Mouse (Mus musculus) embryonic facial prominence, embryonic 11.5 days (tissue): ENCODE data around the gene Hemgn. TPM values are rescaled to one million over a fixed set of nuclear protein-coding genes. Genes with fewer than 3 reads are reported as not detected.

Experiments used
- ATAC-seq: fragments of 200-750 bp; cut with Nextera tagmentation; replicated peaks from 2 replicates; pipeline ENCODE4 v1.8.0; 2017; ENCODE audit warnings: low read depth; ENCODE audit not compliant: insufficient number of reproducible peaks, low FRiP score, low TSS enrichment
- DNase-seq: peaks from one replicate; pipeline ENCODE4 v3.0.0-alpha.2; 2015; ENCODE audit warnings: low spot score
- H3K27ac ChIP-seq: fragments of 300-500 bp; sonication (generic); replicated peaks from 2 replicates; pipeline ENCODE4 v1.5.1; 2014; ENCODE audit warnings: mild to moderate bottlenecking, low read depth, low read length, control low read depth
- H3K27me3 ChIP-seq: fragments of 300-500 bp; sonication (generic); 2 replicates; pipeline ENCODE4 v1.6.1; 2014; ENCODE audit warnings: mild to moderate bottlenecking, low read length, moderate library complexity, mixed read lengths; ENCODE audit not compliant: control insufficient read depth, insufficient read depth
- H3K36me3 ChIP-seq: fragments of 300-500 bp; sonication (generic); replicated peaks from 2 replicates; pipeline ENCODE4 v1.6.1; 2014; ENCODE audit warnings: low read depth, mild to moderate bottlenecking, low read length, moderate library complexity, mixed read lengths; ENCODE audit not compliant: control insufficient read depth, insufficient read depth
- H3K4me1 ChIP-seq: fragments of 300-500 bp; sonication (generic); 2 replicates; pipeline ENCODE4 v1.6.1; 2014; ENCODE audit warnings: low read length, mixed read lengths; ENCODE audit not compliant: control insufficient read depth, insufficient read depth
- H3K4me2 ChIP-seq: fragments of 300-500 bp; sonication (generic); 2 replicates; pipeline ENCODE4 v1.6.1; 2014; ENCODE audit warnings: low read depth, mild to moderate bottlenecking, control low read depth, low read length, moderate library complexity
- H3K4me3 ChIP-seq: fragments of 300-500 bp; sonication (generic); 2 replicates; pipeline ENCODE4 v1.5.1; 2014; ENCODE audit warnings: low read depth, low read length, control low read depth
- H3K9ac ChIP-seq: fragments of 300-500 bp; sonication (generic); replicated peaks from 2 replicates; pipeline ENCODE4 v1.6.1; 2014; ENCODE audit warnings: mild to moderate bottlenecking, control low read depth, low read length
- H3K9me3 ChIP-seq: fragments of 300-500 bp; sonication (generic); replicated peaks from 2 replicates; pipeline ENCODE4 v1.6.1; 2016; ENCODE audit warnings: mild to moderate bottlenecking, low read length, inconsistent platforms, mixed read lengths; ENCODE audit not compliant: control insufficient read depth
- WGBS: fragments of 180-500 bp; shearing (Covaris S2); extraction: QIAGEN DNeasy Blood & Tissue Kit; methylation state at CpG from one replicate; pipeline ENCODE4 v1.1.7; 2014; 5-methylcytosine and 5-hydroxymethylcytosine counted together
- polyA plus RNA-seq: library from polyadenylated mRNA; unstranded; fragments of >200 nt; fragmentation: Nextera tagmentation; extraction: Ambion mirVana; gene quantifications from 2 replicates; pipeline ENCODE4 v1.2.1, GENCODE M21; 2014

Gene Hemgn
- polyA plus RNA-seq, 1 experiment from 2014 or later, result 13.9 TPM

- DNase-seq (no peak), ATAC-seq (no peak)
- H3K4me2 ChIP-seq, result no peak overlapping the region
- WGBS, result 84% methylated on average over 5 of the region's 5 CpGs
- H3K9ac ChIP-seq, result no peak overlapping the region
- H3K36me3 ChIP-seq, result no peaks in the 10 kb centered on the region
- no peak overlapping the region for H3K4me3 ChIP-seq
- no peaks in the 10 kb centered on the region for H3K4me1 ChIP-seq
- H3K27me3 ChIP-seq, result no peaks in the 10 kb centered on the region
- no peak overlapping the region for H3K27ac ChIP-seq
- H3K9me3 ChIP-seq, result no peaks in the 10 kb centered on the region
Measured at GRCm38 (mm10) chr4:46410677-46411076, 2.6 kb downstream of the Hemgn start.

GRCm38 (mm10) chr4:46406966-46407703 lies 6.2 kb downstream of the Hemgn start:
- Histone ChIP-seq H3K27me3 (no peaks in the 10 kb centered on the region), H3K9ac (no peak overlapping the region), H3K27ac (0 out of 2 replicates have a peak overlapping the region, but pooled peaks have one; percentile 41), H3K4me3 (no peak overlapping the region), H3K9me3 (no peaks in the 10 kb centered on the region), H3K4me1 (no peaks in the 10 kb centered on the region), H3K4me2 (no peak overlapping the region), H3K36me3 (no peaks in the 10 kb centered on the region)
- ATAC-seq (no peak), DNase-seq (no peak)
- WGBS, result 85% methylated on average over 8 of the region's 8 CpGs

DNA sequence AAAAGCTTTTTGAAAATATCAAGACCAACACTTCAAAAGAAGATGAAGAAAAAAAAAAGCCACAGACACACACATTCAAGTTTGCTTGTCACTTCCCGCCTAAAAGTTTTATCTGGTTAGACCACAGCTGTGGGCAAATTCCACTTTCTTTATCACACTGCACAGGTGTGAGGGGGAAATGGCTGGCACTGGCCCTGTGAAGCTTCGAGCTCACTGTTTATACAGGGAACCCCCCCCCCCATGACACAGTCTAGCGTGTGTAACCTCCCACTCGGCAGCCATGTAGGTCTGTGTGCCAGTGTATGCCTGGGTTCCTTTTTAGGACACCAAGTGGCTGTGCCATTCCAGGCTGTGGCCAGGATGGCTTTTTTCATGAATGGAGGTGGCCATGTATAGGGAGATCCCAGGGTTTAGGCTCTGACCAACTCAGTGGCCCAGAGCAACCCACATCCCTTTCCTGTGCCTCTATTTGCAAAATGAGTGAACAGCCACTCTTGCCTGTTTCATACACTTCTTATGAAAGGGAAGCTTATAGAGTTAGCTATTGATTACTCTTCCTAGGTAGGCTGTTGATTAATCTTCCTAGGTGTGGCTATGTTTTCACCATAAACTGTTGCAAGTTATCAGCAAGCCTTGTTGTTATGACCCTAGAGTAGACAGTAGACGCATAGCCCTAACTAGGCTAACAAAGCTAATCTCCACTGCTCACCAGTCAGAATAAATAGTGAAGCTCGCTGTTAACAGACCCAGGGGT lies 9.1 kb downstream of the Hemgn start:
- Histone ChIP-seq H3K27ac (no peak overlapping the region), H3K36me3 (no peaks in the 10 kb centered on the region), H3K9ac (no peak overlapping the region), H3K9me3 (no peaks in the 10 kb centered on the region), H3K4me3 (no peak overlapping the region), H3K4me2 (no peak overlapping the region), H3K27me3 (no peaks in the 10 kb centered on the region), H3K4me1 (no peaks in the 10 kb centered on the region)
- no peak for ATAC-seq
- 77% methylated on average over 6 of the region's 6 CpGs for WGBS
- no peak for DNase-seq

GRCm38 (mm10) chr4:46398839-46399238 lies 14.5 kb downstream of the Hemgn start:
- Histone ChIP-seq H3K9ac (no peak overlapping the region), H3K36me3 (no peaks in the 10 kb centered on the region), H3K4me2 (no peak overlapping the region), H3K4me3 (no peak overlapping the region), H3K27me3 (no peaks in the 10 kb centered on the region), H3K4me1 (no peaks in the 10 kb centered on the region), H3K27ac (no peak overlapping the region), H3K9me3 (no peaks in the 10 kb centered on the region)
- WGBS, result 78% methylated on average over 4 of the region's 4 CpGs
- ATAC-seq, result no peak
- no peak for DNase-seq

GRCm38 (mm10) chr4:46395736-46396135 lies 17.6 kb downstream of the Hemgn start:
- no peaks in the 10 kb centered on the region for H3K27me3 ChIP-seq
- no peaks in the 10 kb centered on the region for H3K4me1 ChIP-seq
- no peaks in the 10 kb centered on the region for H3K9me3 ChIP-seq
- H3K36me3 ChIP-seq, result no peaks in the 10 kb centered on the region
- 41% methylated on average over 5 of the region's 5 CpGs for WGBS
- ATAC-seq (no peak), DNase-seq (no peak)
- no peak overlapping the region for H3K9ac ChIP-seq
- H3K4me2 ChIP-seq, result no peak overlapping the region
- H3K27ac ChIP-seq, result no peak overlapping the region
- no peak overlapping the region for H3K4me3 ChIP-seq

DNA sequence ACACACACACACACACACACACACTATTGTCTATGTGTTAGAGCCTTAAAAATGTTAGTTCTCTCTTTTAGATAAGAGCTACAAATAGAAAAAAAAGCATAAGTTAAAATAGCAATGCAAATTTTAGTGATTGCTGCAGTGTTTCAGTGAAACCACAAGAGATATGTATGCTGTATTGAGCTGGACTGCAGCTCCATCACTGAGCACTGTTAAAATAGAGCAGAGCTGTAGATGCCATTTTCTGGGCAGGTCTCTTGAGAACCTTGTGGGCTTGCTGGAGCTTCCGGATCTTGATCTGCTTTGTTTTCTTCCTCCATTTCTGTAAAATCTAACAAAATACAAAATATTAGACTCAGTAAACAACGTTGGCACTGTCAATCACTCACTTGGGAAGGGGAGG lies 18.9 kb downstream of the Hemgn start:
- H3K9ac ChIP-seq, result no peak overlapping the region
- 77% methylated on average over 2 of the region's 2 CpGs for WGBS
- no peak overlapping the region for H3K4me2 ChIP-seq
- H3K27me3 ChIP-seq, result no peaks in the 10 kb centered on the region
- H3K36me3 ChIP-seq, result no peaks in the 10 kb centered on the region
- H3K27ac ChIP-seq, result no peak overlapping the region
- H3K4me3 ChIP-seq, result no peak overlapping the region
- no peaks in the 10 kb centered on the region for H3K9me3 ChIP-seq
- DNase-seq, result no peak
- no peaks in the 10 kb centered on the region for H3K4me1 ChIP-seq
- no peak for ATAC-seq

DNA sequence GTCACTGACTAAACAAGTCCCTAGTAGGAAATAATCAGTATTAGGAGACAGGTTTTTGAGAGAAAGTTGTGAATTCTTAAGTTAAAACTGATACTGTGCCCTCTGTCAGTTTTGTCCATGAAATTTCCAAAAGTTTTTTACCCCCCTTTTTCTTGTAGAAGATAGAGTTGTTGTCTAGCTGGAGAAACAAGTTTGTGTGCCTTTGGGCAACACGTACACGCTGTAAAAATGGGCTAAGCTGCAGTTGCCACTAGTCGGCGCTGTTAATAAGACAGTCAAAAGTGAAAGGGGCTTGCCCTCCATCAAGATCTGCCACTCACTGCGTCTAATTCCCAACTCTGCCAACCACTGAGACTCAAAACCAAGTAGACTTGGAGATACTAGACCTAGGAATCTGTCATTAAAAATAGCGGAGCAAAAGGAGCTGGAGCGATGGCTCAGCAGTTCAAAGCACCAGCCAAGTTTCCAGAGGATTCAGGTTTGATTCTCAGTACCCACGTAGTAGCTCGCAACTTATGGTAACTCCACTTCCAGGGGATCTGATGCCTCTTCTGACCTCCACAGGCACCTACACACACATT lies 22.8 kb downstream of the Hemgn start:
- DNase-seq, result peak; percentile 93
- Histone ChIP-seq H3K27ac (no peak overlapping the region), H3K9me3 (no peaks in the 10 kb centered on the region), H3K36me3 (no peaks in the 10 kb centered on the region), H3K27me3 (no peaks in the 10 kb centered on the region), H3K4me1 (no peaks in the 10 kb centered on the region), H3K9ac (no peak overlapping the region), H3K4me2 (no peak overlapping the region; the same call in 1 of the 2 replicates), H3K4me3 (no peak overlapping the region)
- WGBS, result 22% methylated on average over 9 of the region's 9 CpGs
- no peak; the same call in 1 of the 2 replicates for ATAC-seq
